Mouse (Mus musculus) embryonic stem cell, embryonic (primary cell): Measurements from ENCODE around the gene Adamts13.

Experiments used
- CTCF ChIA-PET, 4 experiments: fragments of 300-600 bp in 2 of 4; fragments of 350-600 bp in 2 of 4; sonication (Branson Sonifier 250); formaldehyde crosslinking; loops; one replicate each; lab custom pipeline; 2022; ENCODE audit warnings: inconsistent platforms in 2 of 4; lab: Charles Lee
- POLR2A ChIA-PET, 4 experiments: fragments of 300-600 bp in 2 of 4; fragments of 350-600 bp in 2 of 4; sonication (Branson Sonifier 250); formaldehyde crosslinking; loops; one replicate each; lab custom pipeline; 2022; ENCODE audit warnings: antibody characterized with exemption in 4 of 4, inconsistent platforms in 1 of 4; lab: Charles Lee

The Adamts13 gene

GRCm38 (mm10) chr2:26956811-26957487, 16.3 kb upstream of the Adamts13 start:
- ChIA-PET POLR2A (interaction anchor here in 3 of 4 experiments (0.9 to 1.4 kb wide), 5 partner anchors 8 to 54 kb away, joined by 3 to 6 read pairs (median 3); partner anchors contain the start of gene Surf6 (in 1 of the 3)), CTCF (interaction anchor here in 1 of 4 experiments (0.6 to 1.2 kb wide), 2 partner anchors 21 to 83 kb away, joined by 3 read pairs; no protein-coding TSS in a partner anchor)

- ChIA-PET CTCF (interaction anchor here in 1 of 4 experiments (0.6 to 1.2 kb wide), 2 partner anchors 21 to 82 kb away, joined by 3 read pairs; no protein-coding TSS in a partner anchor), POLR2A (interaction anchor here in 3 of 4 experiments (0.9 to 1.4 kb wide), 5 partner anchors 8 to 55 kb away, joined by 3 to 6 read pairs (median 3); partner anchors contain the start of gene Surf6 (in 1 of the 3))
Observed at GRCm38 (mm10) chr2:26957488-26957859, 15.7 kb upstream of the Adamts13 start.

GRCm38 (mm10) chr2:26960756-26961155, 12.5 kb upstream of the Adamts13 start:
- POLR2A ChIA-PET = interaction anchor here in 1 of 4 experiments (2.0 kb wide), 1 partner anchor 58 kb away, joined by 5 read pairs; the partner anchor contains the start of gene Surf6
- CTCF ChIA-PET = no interaction called here

- ChIA-PET POLR2A (interaction anchor here in 3 of 4 experiments (0.6 to 1.7 kb wide), 8 partner anchors 9 to 61 kb away, joined by 3 to 12 read pairs (median 4); partner anchors contain the start of gene Surf6 (in 2 of the 3)), CTCF (no interaction called here)
Observed at GRCm38 (mm10) chr2:26963923-26964723, 9.1 kb upstream of the Adamts13 start, which contains the start of gene Rexo4. Gene Rexo4, minus strand, starts transcription at chr2:26964386.

GRCm38 (mm10) chr2:26964724-26965370, 8.4 kb upstream of the Adamts13 start:
- POLR2A ChIA-PET = interaction anchor here in 2 of 4 experiments (0.7 kb wide), 3 partner anchors 49 to 103 kb away, joined by 3 to 6 read pairs (median 5); no protein-coding TSS in a partner anchor

GRCm38 (mm10) chr2:26967262-26967661, 6.0 kb upstream of the Adamts13 start:
- POLR2A ChIA-PET = interaction anchor here in 1 of 4 experiments (1.3 kb wide), 1 partner anchor 44 kb away, joined by 4 read pairs; no protein-coding TSS in a partner anchor
- CTCF ChIA-PET = interaction anchor here in 1 of 4 experiments (1.0 kb wide), 1 partner anchor 72 kb away, joined by 6 read pairs; no protein-coding TSS in a partner anchor

More at GRCm38 (mm10) chr2:26964724-26965370, 8.4 kb upstream of the Adamts13 start:
- CTCF ChIA-PET = interaction anchor here in 3 of 4 experiments (0.6 to 1.3 kb wide), 3 partner anchors 74 to 782 kb away, joined by 3 to 5 read pairs (median 5); no protein-coding TSS in a partner anchor

GRCm38 (mm10) chr2:26973960-26974359, 744 bp downstream of the Adamts13 start:
- ChIA-PET CTCF (interaction anchor here in 1 of 4 experiments (1.6 kb wide), 1 partner anchor 65 kb away, joined by 6 read pairs; no protein-coding TSS in a partner anchor), POLR2A (interaction anchor here in 2 of 4 experiments (0.5 to 1.8 kb wide), 3 partner anchors 8 to 463 kb away, joined by 3 to 4 read pairs (median 3); no protein-coding TSS in a partner anchor)

- CTCF ChIA-PET = interaction anchor here in 1 of 4 experiments (1.3 kb wide), 1 partner anchor 59 kb away, joined by 4 read pairs; no protein-coding TSS in a partner anchor
- POLR2A ChIA-PET = no interaction called here
Observed at GRCm38 (mm10) chr2:26980361-26980760, 7.1 kb downstream of the Adamts13 start.

- POLR2A ChIA-PET = interaction anchor here in 1 of 4 experiments (2.7 kb wide), 1 partner anchor 12 kb away, joined by 5 read pairs; no protein-coding TSS in a partner anchor
- CTCF ChIA-PET = interaction anchor here in 1 of 4 experiments (0.7 kb wide), 1 partner anchor 155 kb away, joined by 12 read pairs; no protein-coding TSS in a partner anchor
Observed at GRCm38 (mm10) chr2:26984179-26984578, 11.0 kb downstream of the Adamts13 start.

- ChIA-PET CTCF (interaction anchor here in 1 of 4 experiments (0.7 kb wide), 1 partner anchor 156 kb away, joined by 12 read pairs; no protein-coding TSS in a partner anchor), POLR2A (interaction anchor here in 1 of 4 experiments (2.7 kb wide), 1 partner anchor 12 kb away, joined by 5 read pairs; no protein-coding TSS in a partner anchor)
Observed at GRCm38 (mm10) chr2:26984640-26985039, 11.4 kb downstream of the Adamts13 start.

GRCm38 (mm10) chr2:26993936-26994335, 20.7 kb downstream of the Adamts13 start:
- POLR2A ChIA-PET = interaction anchor here in 1 of 4 experiments (1.2 to 1.5 kb wide), 2 partner anchors 42 to 91 kb away, joined by 3 to 4 read pairs; partner anchors contain the start of gene Surf6
- CTCF ChIA-PET = interaction anchor here in 1 of 4 experiments (1.1 kb wide), 1 partner anchor 54 kb away, joined by 3 read pairs; no protein-coding TSS in a partner anchor

- ChIA-PET POLR2A (interaction anchor here in 3 of 4 experiments (0.7 to 2.3 kb wide), 4 partner anchors 9 to 42 kb away, joined by 3 to 11 read pairs (median 3); no protein-coding TSS in a partner anchor), CTCF (interaction anchor here in 3 of 4 experiments (0.6 to 1.7 kb wide), 11 partner anchors 8 to 458 kb away, joined by 3 to 9 read pairs (median 4); partner anchors contain the start of gene Cacfd1 (in 1 of the 3))
Observed at GRCm38 (mm10) chr2:26997498-26997897, 24.3 kb downstream of the Adamts13 start.

GRCm38 (mm10) chr2:26997993-26998392, 24.8 kb downstream of the Adamts13 start:
- ChIA-PET POLR2A (interaction anchor here in 3 of 4 experiments (0.7 to 0.9 kb wide), 3 partner anchors 10 to 41 kb away, joined by 3 read pairs; no protein-coding TSS in a partner anchor), CTCF (interaction anchor here in 3 of 4 experiments (0.6 to 1.7 kb wide), 9 partner anchors 8 to 841 kb away, joined by 3 to 9 read pairs (median 5); partner anchors contain the start of gene Cacfd1 (in 1 of the 3))

- ChIA-PET POLR2A (interaction anchor here in 1 of 4 experiments (3.2 kb wide), 1 partner anchor 10 kb away, joined by 11 read pairs; no protein-coding TSS in a partner anchor), CTCF (interaction anchor here in 1 of 4 experiments (1.6 to 1.9 kb wide), 2 partner anchors 9 to 11 kb away, joined by 6 to 8 read pairs; no protein-coding TSS in a partner anchor)
Observed at GRCm38 (mm10) chr2:27006255-27006654, 33.0 kb downstream of the Adamts13 start.

- POLR2A ChIA-PET = interaction anchor here in 2 of 4 experiments (0.9 to 3.2 kb wide), 3 partner anchors 10 to 20 kb away, joined by 3 to 11 read pairs (median 5); partner anchors contain the start of gene Slc2a6 (in 1 of the 2)
- CTCF ChIA-PET = interaction anchor here in 2 of 4 experiments (0.9 to 2.6 kb wide), 5 partner anchors 9 to 119 kb away, joined by 3 to 8 read pairs (median 4); no protein-coding TSS in a partner anchor
Observed at GRCm38 (mm10) chr2:27007701-27008100, 34.5 kb downstream of the Adamts13 start.

- ChIA-PET CTCF (interaction anchor here in 2 of 4 experiments (0.8 to 1.5 kb wide), 3 partner anchors 8 to 12 kb away, joined by 3 to 6 read pairs (median 3); no protein-coding TSS in a partner anchor), POLR2A (interaction anchor here (0.6 to 1.3 kb wide), 10 partner anchors 8 to 667 kb away, joined by 3 to 7 read pairs (median 3); partner anchors contain the start of genes Adamts13 (in 1 of the 4) and Agpat2 (in 1 of the 4))
Observed at GRCm38 (mm10) chr2:27009714-27010244, 36.6 kb downstream of the Adamts13 start, which contains the start of gene Cacfd1. Gene Cacfd1, plus strand, starts transcription at chr2:27009926.
